Mouse (Mus musculus) stomach, embryonic 14.5 days (tissue): ENCODE measurements at regions not wholly inside any gene's neighbourhood (a gene's known extent, or its start where the extent isn't known, plus 50 kb on each side); places are given as distances from the start of the nearest gene placed in this dataset.
A peak's percentile ranks its signal among the peaks of the same experiment; 100 is the strongest.

Experiments used
- ATAC-seq: fragments of 200-750 bp; cut with Nextera tagmentation; 2 replicates; pipeline ENCODE4 v1.8.0; 2017; ENCODE audit warnings: low read depth, moderate TSS enrichment; ENCODE audit not compliant: insufficient number of reproducible peaks, insufficient read depth, low FRiP score
- H3K27ac ChIP-seq: fragments of 300-500 bp; sonication (generic); 2 replicates; pipeline ENCODE4 v1.5.1; 2014; ENCODE audit warnings: mild to moderate bottlenecking, low read length, moderate library complexity, mixed read lengths
- H3K27me3 ChIP-seq: fragments of 300-500 bp; sonication (generic); 2 replicates; pipeline ENCODE4 v1.6.1; 2014; ENCODE audit warnings: low read length, control low read depth, mixed read lengths; ENCODE audit not compliant: control insufficient read depth, insufficient read depth
- H3K36me3 ChIP-seq: fragments of 300-500 bp; sonication (generic); 2 replicates; pipeline ENCODE4 v1.6.1; 2014; ENCODE audit warnings: mild to moderate bottlenecking, control low read depth, low read length, moderate library complexity, mixed read lengths; ENCODE audit not compliant: control insufficient read depth, insufficient read depth
- H3K4me1 ChIP-seq: fragments of 300-500 bp; sonication (generic); 2 replicates; pipeline ENCODE4 v1.6.1; 2014; ENCODE audit warnings: low read length, control low read depth, mixed read lengths; ENCODE audit not compliant: control insufficient read depth, insufficient read depth
- H3K4me2 ChIP-seq: fragments of 300-500 bp; sonication (generic); replicated peaks from 2 replicates; pipeline ENCODE4 v1.6.1; 2014; ENCODE audit warnings: low read depth, low read length, control low read depth
- H3K4me3 ChIP-seq: fragments of 300-500 bp; sonication (generic); 2 replicates; pipeline ENCODE4 v1.5.1; 2014; ENCODE audit warnings: low read depth, low read length, control low read depth
- H3K9ac ChIP-seq: fragments of 300-500 bp; sonication (generic); replicated peaks from 2 replicates; pipeline ENCODE4 v1.6.1; 2014; ENCODE audit warnings: low read depth, mild to moderate bottlenecking, control low read depth, low read length, moderate library complexity, mixed read lengths
- H3K9me3 ChIP-seq: fragments of 300-500 bp; sonication (generic); 2 replicates; pipeline ENCODE4 v1.6.1; 2016; ENCODE audit warnings: low read depth, low read length, control low read depth; ENCODE audit not compliant: control insufficient read depth
- WGBS: fragments of 180-500 bp; shearing (Covaris S2); extraction: QIAGEN DNeasy Blood & Tissue Kit; methylation state at CpG from one replicate; pipeline ENCODE4 v1.1.7; 2014; 5-methylcytosine and 5-hydroxymethylcytosine counted together

DNA sequence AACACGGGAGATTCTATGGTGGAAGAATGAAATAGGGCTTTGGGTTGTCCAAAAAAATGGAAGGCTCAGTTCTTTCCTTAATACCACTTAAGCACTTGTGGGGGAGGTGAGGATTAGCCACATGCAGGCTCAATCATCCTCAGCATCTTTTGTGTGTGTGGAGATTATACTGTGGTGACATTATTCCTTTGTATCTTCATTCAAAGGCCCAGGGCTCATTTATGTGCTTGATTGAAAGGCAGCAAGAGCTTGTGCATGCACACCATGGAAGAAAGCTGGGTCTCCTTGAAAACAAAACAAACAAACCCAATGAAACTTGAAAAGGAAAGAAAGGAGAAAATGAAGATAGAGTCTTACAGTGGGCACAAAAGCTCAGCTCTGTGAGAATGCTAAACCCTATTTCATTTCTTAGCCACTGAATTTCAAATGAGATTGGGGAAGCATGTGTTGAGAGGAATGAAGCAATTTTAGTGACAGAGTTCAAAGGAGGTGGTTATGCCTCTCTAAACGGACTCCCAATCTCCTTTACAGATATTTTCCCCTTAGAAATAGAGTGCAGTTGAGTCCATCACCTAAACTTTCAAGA lies 1106.8 kb downstream of the Cdh8 start:
- no peaks in the 10 kb centered on the region for H3K9me3 ChIP-seq
- H3K27ac ChIP-seq = no peak overlapping the region
- H3K4me2 ChIP-seq = no peak overlapping the region
- H3K4me3 ChIP-seq = no peak overlapping the region
- H3K27me3 ChIP-seq = no peaks in the 10 kb centered on the region
- no peak for ATAC-seq
- no peak overlapping the region for H3K9ac ChIP-seq
- WGBS = 60% methylated on average over 2 of the region's 2 CpGs
- no peaks in the 10 kb centered on the region for H3K36me3 ChIP-seq
- no peaks in the 10 kb centered on the region for H3K4me1 ChIP-seq

DNA sequence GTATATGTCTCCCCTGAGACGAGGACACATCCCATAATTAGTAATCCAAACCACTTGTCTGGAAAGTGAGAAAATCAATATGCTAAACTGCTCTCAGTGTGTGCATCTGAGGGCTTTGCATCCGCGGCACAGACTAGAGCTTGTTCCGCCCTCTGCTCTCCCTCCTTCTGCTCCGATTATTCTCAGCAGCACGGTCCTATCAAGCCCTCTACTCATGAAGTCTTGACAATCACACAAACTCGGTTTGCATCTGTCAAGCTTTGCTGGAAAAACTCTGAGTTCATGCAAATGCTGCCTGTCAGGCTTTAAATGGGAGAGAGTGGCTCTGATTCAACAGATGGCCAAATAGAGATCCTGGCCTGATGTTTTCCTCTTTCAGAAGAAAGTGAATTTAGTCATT lies 1121.3 kb downstream of the Cdh8 start:
- Histone ChIP-seq H3K9ac (no peak overlapping the region), H3K4me2 (no peak overlapping the region), H3K4me1 (no peaks in the 10 kb centered on the region), H3K36me3 (no peaks in the 10 kb centered on the region), H3K9me3 (no peaks in the 10 kb centered on the region), H3K4me3 (no peak overlapping the region), H3K27ac (no peak overlapping the region), H3K27me3 (no peaks in the 10 kb centered on the region)
- WGBS = 43% methylated on average over 7 of the region's 7 CpGs
- ATAC-seq = 0 out of 2 replicates have a peak, but pooled peaks have one; percentile 37

GRCm38 (mm10) chr8:98260281-98260680 lies 1156.0 kb downstream of the Cdh8 start:
- Histone ChIP-seq H3K4me3 (no peak overlapping the region), H3K4me1 (no peaks in the 10 kb centered on the region), H3K9ac (no peak overlapping the region), H3K27ac (no peak overlapping the region), H3K27me3 (no peaks in the 10 kb centered on the region), H3K4me2 (no peak overlapping the region), H3K36me3 (no peaks in the 10 kb centered on the region), H3K9me3 (no peaks in the 10 kb centered on the region)
- no peak for ATAC-seq
- WGBS = 82% methylated on average over 3 of the region's 3 CpGs

DNA sequence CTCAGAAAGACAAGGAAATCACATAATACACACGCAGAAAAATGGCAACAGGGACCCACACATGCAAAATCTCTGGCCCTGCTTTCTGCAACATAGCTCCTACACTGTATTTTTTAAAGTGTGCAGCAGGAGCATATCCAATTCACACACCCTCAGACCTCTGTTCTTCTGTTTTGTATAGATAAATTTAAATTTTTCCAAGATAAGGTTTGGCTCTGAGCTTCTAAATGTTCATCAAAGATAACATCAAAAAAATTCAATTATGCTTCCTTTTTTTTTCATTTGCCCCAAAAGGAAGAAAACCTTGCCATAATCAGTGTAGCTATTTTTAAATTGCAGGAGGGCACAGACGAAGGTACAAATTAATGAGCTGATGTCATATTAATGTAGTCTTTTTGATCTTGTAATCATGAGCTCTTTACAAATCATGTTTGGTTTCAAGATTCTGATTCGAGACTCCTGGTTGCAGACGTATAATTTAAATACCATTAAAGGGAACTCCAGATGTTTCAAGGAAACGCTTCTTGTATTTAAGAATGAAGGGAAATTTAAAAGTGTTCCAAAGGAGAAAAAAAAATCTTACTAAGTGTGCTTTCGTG lies 1172.8 kb downstream of the Cdh8 start:
- Histone ChIP-seq H3K4me2 (no peak overlapping the region), H3K9me3 (no peaks in the 10 kb centered on the region), H3K36me3 (no peaks in the 10 kb centered on the region), H3K27ac (no peak overlapping the region), H3K4me3 (no peak overlapping the region), H3K27me3 (no peaks in the 10 kb centered on the region), H3K4me1 (no peaks in the 10 kb centered on the region), H3K9ac (no peak overlapping the region)
- ATAC-seq = no peak
- 61% methylated on average over 6 of the region's 6 CpGs for whole genome bisulfite sequencing

DNA sequence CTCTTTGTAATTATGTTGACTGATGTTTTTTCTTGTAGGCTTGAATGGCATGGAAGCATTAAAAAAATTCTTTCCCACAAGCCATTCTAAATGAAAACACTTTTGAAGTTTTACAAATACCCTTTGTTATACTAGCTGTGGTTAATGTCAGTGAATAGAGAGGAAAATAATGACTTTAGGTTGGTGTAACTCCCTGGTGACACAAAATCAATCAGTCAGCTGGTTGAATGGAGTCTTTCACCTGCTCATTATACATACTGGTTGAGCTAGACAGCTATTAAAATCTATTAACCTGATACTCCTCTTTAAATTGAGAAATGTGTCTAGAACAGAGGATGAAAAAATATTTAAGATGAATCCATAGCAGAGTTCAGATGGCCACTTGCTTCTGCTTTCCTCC lies 1202.3 kb downstream of the Cdh8 start:
- Histone ChIP-seq H3K9ac (no peak overlapping the region), H3K36me3 (no peaks in the 10 kb centered on the region), H3K4me2 (no peak overlapping the region), H3K9me3 (no peaks in the 10 kb centered on the region), H3K27ac (no peak overlapping the region), H3K4me1 (no peaks in the 10 kb centered on the region), H3K27me3 (no peaks in the 10 kb centered on the region), H3K4me3 (no peak overlapping the region)
- no peak for ATAC-seq
